Mouse (Mus musculus) MEL (cell line): Measurements from ENCODE around the gene Ss18l2. TPM values are rescaled to one million over a fixed set of nuclear protein-coding genes. Genes with fewer than 3 reads are reported as not detected.

Experiments used
- DNase-seq: peaks from one replicate; pipeline ENCODE4 v3.0.0; 2011; ENCODE audit warnings: low read depth, low spot score
- H3K27ac ChIP-seq: 2 replicates; pipeline ENCODE4 v1.5.1; 2012; ENCODE audit warnings: low read depth, mild to moderate bottlenecking, control low read depth, low read length, moderate library complexity; ENCODE audit not compliant: control insufficient read depth
- H3K27me3 ChIP-seq, 2 experiments: fragments of 150-350 bp in 1 of 2; sonication (generic) in 1 of 2; 2 replicates each; pipeline ENCODE4 v1.6.1; 2012; ENCODE audit warnings: low read length in 2 of 2, mild to moderate bottlenecking in 2 of 2, improper control_type of control experiment in 1 of 2, moderate library complexity in 1 of 2; ENCODE audit not compliant: insufficient read depth in 2 of 2, control insufficient read depth in 1 of 2
- H3K36me3 ChIP-seq, 2 experiments: 2 replicates each; pipeline ENCODE4 v1.6.1; 2012 to 2014; ENCODE audit warnings: low read length in 2 of 2, improper control_type of control experiment in 1 of 2, inconsistent platforms in 1 of 2, mild to moderate bottlenecking in 1 of 2; ENCODE audit not compliant: insufficient read depth in 2 of 2, control insufficient read depth in 1 of 2
- H3K4me1 ChIP-seq, 2 experiments: fragments of 150-350 bp in 1 of 2; sonication (generic) in 1 of 2; 2 replicates each; pipeline ENCODE4 v1.6.1; 2012; ENCODE audit warnings: low read length in 2 of 2, improper control_type of control experiment in 1 of 2, mild to moderate bottlenecking in 1 of 2; ENCODE audit not compliant: insufficient read depth in 2 of 2, control insufficient read depth in 1 of 2
- H3K4me3 ChIP-seq, 2 experiments: fragments of 150-350 bp in 1 of 2; sonication (generic) in 1 of 2; 2 replicates each; pipeline ENCODE4 v1.5.1; 2012; ENCODE audit warnings: low read depth in 2 of 2, low read length in 2 of 2, mild to moderate bottlenecking in 2 of 2, moderate library complexity in 2 of 2, control low read depth in 1 of 2, improper control_type of control experiment in 1 of 2; ENCODE audit not compliant: control insufficient read depth in 1 of 2, insufficient read depth in 1 of 2
- H3K79me2 ChIP-seq: 2 replicates; pipeline ENCODE4 v1.6.1; 2012; ENCODE audit warnings: mild to moderate bottlenecking, low read length, moderate library complexity; ENCODE audit not compliant: control insufficient read depth, poor library complexity, insufficient read depth
- H3K9ac ChIP-seq: 2 replicates; pipeline ENCODE4 v1.6.1; 2012; ENCODE audit warnings: low read depth, mild to moderate bottlenecking, control low read depth, low read length, moderate library complexity; ENCODE audit not compliant: control insufficient read depth, poor library complexity, severe bottlenecking
- H3K9me3 ChIP-seq: fragments of 150-350 bp; sonication (generic); replicated peaks from 2 replicates; pipeline ENCODE4 v1.6.1; 2012; ENCODE audit warnings: mild to moderate bottlenecking, low read length, improper control_type of control experiment, moderate library complexity; ENCODE audit not compliant: insufficient read depth
- BHLHE40 ChIP-seq: IDR thresholded peaks from 2 replicates; pipeline ENCODE4 v1.6.1; 2012; ENCODE audit warnings: low read depth, mild to moderate bottlenecking, inconsistent platforms, low read length, improper control_type of control experiment, borderline replicate concordance
- CHD1 ChIP-seq: IDR thresholded peaks from 2 replicates; pipeline ENCODE4 v1.6.1; 2012; ENCODE audit warnings: low read depth, mild to moderate bottlenecking, inconsistent platforms, low read length, improper control_type of control experiment
- CHD2 ChIP-seq: IDR thresholded peaks from 2 replicates; pipeline ENCODE4 v1.6.1; 2011; ENCODE audit warnings: low read length, improper control_type of control experiment
- CTCF ChIP-seq, 3 experiments: IDR thresholded peaks in 2 of 3; conservative IDR thresholded peaks in 1 of 3; 2 replicates each; pipeline ENCODE4 v1.5.1; 2011 to 2012; ENCODE audit warnings: low read length in 3 of 3, low read depth in 2 of 3, mild to moderate bottlenecking in 2 of 3, improper control_type of control experiment in 1 of 3, inconsistent platforms in 1 of 3, mixed read lengths in 1 of 3, moderate library complexity in 1 of 3; ENCODE audit not compliant: control insufficient read depth in 1 of 3, insufficient read depth in 1 of 3, poor library complexity in 1 of 3, severe bottlenecking in 1 of 3
- E2F4 ChIP-seq: IDR thresholded peaks from 2 replicates; pipeline ENCODE4 v1.6.1; 2011; ENCODE audit warnings: low read depth, low read length, improper control_type of control experiment, borderline replicate concordance
- ELF1 ChIP-seq: IDR thresholded peaks from 2 replicates; pipeline ENCODE4 v1.6.1; 2014; ENCODE audit warnings: low read depth, mild to moderate bottlenecking, inconsistent platforms, low read length, improper control_type of control experiment, moderate library complexity
- EP300 ChIP-seq, 2 experiments: IDR thresholded peaks; 2 replicates each; pipeline ENCODE4 v1.6.1; 2011; ENCODE audit warnings: improper control_type of control experiment in 2 of 2, low read length in 2 of 2, low read depth in 1 of 2, mild to moderate bottlenecking in 1 of 2
- ETS1 ChIP-seq: IDR thresholded peaks from 2 replicates; pipeline ENCODE4 v1.6.1; 2012; ENCODE audit warnings: low read depth, mild to moderate bottlenecking, inconsistent platforms, low read length, improper control_type of control experiment, moderate library complexity
- GATA1 ChIP-seq: IDR thresholded peaks from 2 replicates; pipeline ENCODE4 v1.6.1; 2011; ENCODE audit warnings: low read depth, low read length, improper control_type of control experiment
- HCFC1 ChIP-seq: IDR thresholded peaks from 2 replicates; pipeline ENCODE4 v1.6.1; 2012; ENCODE audit warnings: low read depth, mild to moderate bottlenecking, inconsistent platforms, low read length, improper control_type of control experiment, moderate library complexity
- JUND ChIP-seq: IDR thresholded peaks from 2 replicates; pipeline ENCODE4 v1.6.1; 2011; ENCODE audit warnings: low read depth, mild to moderate bottlenecking, improper control_type of control experiment, low read length
- KAT2A ChIP-seq: conservative IDR thresholded peaks from 2 replicates; pipeline ENCODE4 v1.6.1; 2012; ENCODE audit warnings: low read depth, low read length, improper control_type of control experiment, inconsistent platforms
- MAFK ChIP-seq: IDR thresholded peaks from 2 replicates; pipeline ENCODE4 v1.6.1; 2011; ENCODE audit warnings: low read depth, mild to moderate bottlenecking, low read length, improper control_type of control experiment, borderline replicate concordance
- MAX ChIP-seq: IDR thresholded peaks from 2 replicates; pipeline ENCODE4 v1.6.1; 2011; ENCODE audit warnings: low read length, improper control_type of control experiment
- MAZ ChIP-seq: IDR thresholded peaks from 2 replicates; pipeline ENCODE4 v1.6.1; 2012; ENCODE audit warnings: low read depth, mild to moderate bottlenecking, inconsistent platforms, low read length, improper control_type of control experiment
- MEF2A ChIP-seq: IDR thresholded peaks from 2 replicates; pipeline ENCODE4 v1.6.1; 2014; ENCODE audit warnings: low read depth, mild to moderate bottlenecking, inconsistent platforms, low read length, improper control_type of control experiment; ENCODE audit not compliant: poor library complexity, insufficient replicate concordance, severe bottlenecking; ENCODE audit errors: extremely low read depth
- MXI1 ChIP-seq: IDR thresholded peaks from 2 replicates; pipeline ENCODE4 v1.6.1; 2011; ENCODE audit warnings: mild to moderate bottlenecking, low read depth, low read length, improper control_type of control experiment
- MYC ChIP-seq: IDR thresholded peaks from 2 replicates; pipeline ENCODE4 v1.6.1; 2011; ENCODE audit warnings: low read depth, mild to moderate bottlenecking, low read length, improper control_type of control experiment, moderate library complexity
- NELFE ChIP-seq: IDR thresholded peaks from 2 replicates; pipeline ENCODE4 v1.6.1; 2011; ENCODE audit warnings: low read depth, low read length, improper control_type of control experiment
- NRF1 ChIP-seq: IDR thresholded peaks from 2 replicates; pipeline ENCODE4 v1.6.1; 2014; ENCODE audit warnings: low read depth, mild to moderate bottlenecking, inconsistent platforms, low read length, improper control_type of control experiment, moderate library complexity; ENCODE audit not compliant: poor library complexity, insufficient read depth, severe bottlenecking
- POLR2AphosphoS2 ChIP-seq: IDR thresholded peaks from 2 replicates; pipeline ENCODE4 v1.6.1; 2011; ENCODE audit warnings: low read length, improper control_type of control experiment
- POLR2AphosphoS5 ChIP-seq: IDR thresholded peaks from 2 replicates; pipeline ENCODE4 v1.6.1; 2012; ENCODE audit warnings: low read depth, borderline replicate concordance, mild to moderate bottlenecking, inconsistent platforms, low read length, moderate library complexity, mixed read lengths
- RAD21 ChIP-seq: IDR thresholded peaks from 2 replicates; pipeline ENCODE4 v1.6.1; 2011; ENCODE audit warnings: mild to moderate bottlenecking, low read depth, low read length, improper control_type of control experiment
- RCOR1 ChIP-seq: IDR thresholded peaks from 2 replicates; pipeline ENCODE4 v1.6.1; 2012; ENCODE audit warnings: low read depth, mild to moderate bottlenecking, inconsistent platforms, low read length, improper control_type of control experiment
- SIN3A ChIP-seq: IDR thresholded peaks from 2 replicates; pipeline ENCODE4 v1.6.1; 2012; ENCODE audit warnings: low read length, improper control_type of control experiment, inconsistent platforms
- SMC3 ChIP-seq: IDR thresholded peaks from 2 replicates; pipeline ENCODE4 v1.6.1; 2011; ENCODE audit warnings: low read depth, low read length, improper control_type of control experiment
- TAL1 ChIP-seq: IDR thresholded peaks from 2 replicates; pipeline ENCODE4 v1.6.1; 2012; ENCODE audit warnings: mild to moderate bottlenecking, inconsistent platforms, low read length, moderate library complexity, mixed read lengths
- TCF12 ChIP-seq: IDR thresholded peaks from 2 replicates; pipeline ENCODE4 v1.6.1; 2014; ENCODE audit warnings: low read depth, mild to moderate bottlenecking, inconsistent platforms, low read length, improper control_type of control experiment, moderate library complexity
- UBTF ChIP-seq: IDR thresholded peaks from 2 replicates; pipeline ENCODE4 v1.6.1; 2012; ENCODE audit warnings: low read depth, mild to moderate bottlenecking, inconsistent platforms, low read length, improper control_type of control experiment, moderate library complexity, borderline replicate concordance; ENCODE audit not compliant: insufficient read depth
- USF1 ChIP-seq: IDR thresholded peaks from 2 replicates; pipeline ENCODE4 v1.6.1; 2014; ENCODE audit warnings: low read depth, mild to moderate bottlenecking, inconsistent platforms, low read length, improper control_type of control experiment, moderate library complexity
- ZC3H11A ChIP-seq: IDR thresholded peaks from 2 replicates; pipeline ENCODE4 v1.6.1; 2012; ENCODE audit warnings: low read depth, mild to moderate bottlenecking, inconsistent platforms, low read length, improper control_type of control experiment
- ZKSCAN1 ChIP-seq: IDR thresholded peaks from 2 replicates; pipeline ENCODE4 v1.6.1; 2012; ENCODE audit warnings: low read depth, mild to moderate bottlenecking, inconsistent platforms, low read length, improper control_type of control experiment, moderate library complexity
- ZMIZ1 ChIP-seq: IDR thresholded peaks from 2 replicates; pipeline ENCODE4 v1.6.1; 2012; ENCODE audit warnings: low read depth, mild to moderate bottlenecking, inconsistent platforms, low read length, improper control_type of control experiment, moderate library complexity
- ZNF384 ChIP-seq: IDR thresholded peaks from 2 replicates; pipeline ENCODE4 v1.6.1; 2012; ENCODE audit warnings: low read depth, mild to moderate bottlenecking, inconsistent platforms, low read length, improper control_type of control experiment
- polyA plus RNA-seq, 2 experiments: library from polyadenylated mRNA; stranded (reverse) in 1 of 2; unstranded in 1 of 2; fragments of >175 nt in 1 of 2; fragments of >200 nt in 1 of 2; gene quantifications; 2 replicates each; pipeline versions ENCODE4 v1.2.1 to v1.2.4; 2012; ENCODE audit warnings: low replicate concordance in 2 of 2, low read depth in 1 of 2; ENCODE audit not compliant: insufficient read length in 2 of 2, insufficient read depth in 1 of 2, missing spikeins in 1 of 2
- total RNA-seq: library from RNA; depleted of rRNA; stranded (reverse); fragments of 300-350 nt; gene quantifications from 2 replicates; pipeline ENCODE4 v1.2.3, GENCODE M21; 2012

Ss18l2 gene
- total and polyA plus RNA-seq, 3 experiments, result 47.8 to 48.5 TPM; not detected in 1

GRCm38 (mm10) chr9:121708506-121709486 is 1.3 kb upstream of the Ss18l2 start:
- Histone ChIP-seq H3K4me1 (peaks cover 15 to 40% of the 10 kb centered on the region in 2 experiments), H3K4me3 (peak overlapping the region; percentile 45 to 49), H3K9me3 (no peaks in the 10 kb centered on the region)
- TF ChIP-seq MAFK (no peak; the same call in 1 of the 2 replicates), CTCF (IDR thresholded peaks at IDR 0.05 in 2 of 3, conservative IDR thresholded peaks at IDR 0.05 in 1 of 3; ENCODE audit: control insufficient read depth in 1 of 3, insufficient read depth in 1 of 3, low read depth in 2 of 3, low read length in 3 of 3, poor library complexity in 1 of 3, severe bottlenecking in 1 of 3) (0 out of 6 replicates have a peak, but pooled peaks of 1 of the 3 experiments have one; percentile 11), BHLHE40 (0 out of 2 replicates have a peak, but pooled peaks have one; percentile 37), SMC3 (no peak), MAX (no peak), MYC (no peak), E2F4 (no peak), JUND (no peak; the same call in 1 of the 2 replicates), TAL1 (no peak; the same call in 1 of the 2 replicates), TCF12 (peak; percentile 66; the same call in 1 of the 2 replicates), ZMIZ1 (no peak), MAZ (no peak), ELF1 (no peak), EP300 (IDR thresholded peaks at IDR 0.05; ENCODE audit: low read depth in 1 of 2, low read length in 2 of 2) (peak; percentile 79 to 86), RAD21 (no peak), MXI1 (0 out of 2 replicates have a peak, but pooled peaks have one; percentile 33), SIN3A (peak; percentile 49; the same call in 1 of the 2 replicates), NRF1 (no peak), USF1 (no peak; the same call in 1 of the 2 replicates), POLR2AphosphoS5 (no peak), HCFC1 (peak; percentile 32; the same call in 1 of the 2 replicates), POLR2AphosphoS2 (no peak), ETS1 (peak; percentile 70), ZC3H11A (no peak), ZNF384 (no peak), RCOR1 (no peak; the same call in 1 of the 2 replicates), GATA1 (peak; percentile 66; the same call in 1 of the 2 replicates), CHD2 (peak; percentile 24; the same call in 1 of the 2 replicates), ZKSCAN1 (no peak), UBTF (no peak), NELFE (no peak), CHD1 (no peak), MEF2A (no peak), KAT2A (no peak)

More at GRCm38 (mm10) chr9:121708506-121709486, 1.3 kb upstream of the Ss18l2 start:
- peak overlapping the region; percentile 59 for H3K9ac ChIP-seq
- peaks cover 17% of the 10 kb centered on the region for H3K79me2 ChIP-seq
- H3K27me3 ChIP-seq, result no peaks in the 10 kb centered on the region
- peaks cover 1 to 30% of the 10 kb centered on the region in 2 experiments; a peak in 3 of 4 replicates for H3K36me3 ChIP-seq
- peak; percentile 82 for DNase-seq
- H3K27ac ChIP-seq, result peak overlapping the region; percentile 82
